Mouse (Mus musculus) MEL (cell line): Measurements from ENCODE around the gene Garem2. TPM values are rescaled to one million over a fixed set of nuclear protein-coding genes. Genes with fewer than 3 reads are reported as not detected.

Experiments
- DNase-seq: peaks from one replicate; pipeline ENCODE4 v3.0.0; 2011; ENCODE audit warnings: low read depth, low spot score
- H3K27ac ChIP-seq: 2 replicates; pipeline ENCODE4 v1.5.1; 2012; ENCODE audit warnings: low read depth, mild to moderate bottlenecking, control low read depth, low read length, moderate library complexity; ENCODE audit not compliant: control insufficient read depth
- H3K27me3 ChIP-seq, 2 experiments: fragments of 150-350 bp in 1 of 2; sonication (generic) in 1 of 2; 2 replicates each; pipeline ENCODE4 v1.6.1; 2012; ENCODE audit warnings: low read length in 2 of 2, mild to moderate bottlenecking in 2 of 2, improper control_type of control experiment in 1 of 2, moderate library complexity in 1 of 2; ENCODE audit not compliant: insufficient read depth in 2 of 2, control insufficient read depth in 1 of 2
- H3K36me3 ChIP-seq, 2 experiments: 2 replicates each; pipeline ENCODE4 v1.6.1; 2012 to 2014; ENCODE audit warnings: low read length in 2 of 2, improper control_type of control experiment in 1 of 2, inconsistent platforms in 1 of 2, mild to moderate bottlenecking in 1 of 2; ENCODE audit not compliant: insufficient read depth in 2 of 2, control insufficient read depth in 1 of 2
- H3K4me1 ChIP-seq, 2 experiments: fragments of 150-350 bp in 1 of 2; sonication (generic) in 1 of 2; 2 replicates each; pipeline ENCODE4 v1.6.1; 2012; ENCODE audit warnings: low read length in 2 of 2, improper control_type of control experiment in 1 of 2, mild to moderate bottlenecking in 1 of 2; ENCODE audit not compliant: insufficient read depth in 2 of 2, control insufficient read depth in 1 of 2
- H3K4me3 ChIP-seq, 2 experiments: fragments of 150-350 bp in 1 of 2; sonication (generic) in 1 of 2; 2 replicates each; pipeline ENCODE4 v1.5.1; 2012; ENCODE audit warnings: low read depth in 2 of 2, low read length in 2 of 2, mild to moderate bottlenecking in 2 of 2, moderate library complexity in 2 of 2, control low read depth in 1 of 2, improper control_type of control experiment in 1 of 2; ENCODE audit not compliant: control insufficient read depth in 1 of 2, insufficient read depth in 1 of 2
- H3K79me2 ChIP-seq: 2 replicates; pipeline ENCODE4 v1.6.1; 2012; ENCODE audit warnings: mild to moderate bottlenecking, low read length, moderate library complexity; ENCODE audit not compliant: control insufficient read depth, poor library complexity, insufficient read depth
- H3K9ac ChIP-seq: 2 replicates; pipeline ENCODE4 v1.6.1; 2012; ENCODE audit warnings: low read depth, mild to moderate bottlenecking, control low read depth, low read length, moderate library complexity; ENCODE audit not compliant: control insufficient read depth, poor library complexity, severe bottlenecking
- H3K9me3 ChIP-seq: fragments of 150-350 bp; sonication (generic); replicated peaks from 2 replicates; pipeline ENCODE4 v1.6.1; 2012; ENCODE audit warnings: mild to moderate bottlenecking, low read length, improper control_type of control experiment, moderate library complexity; ENCODE audit not compliant: insufficient read depth
- CHD1 ChIP-seq: IDR thresholded peaks from 2 replicates; pipeline ENCODE4 v1.6.1; 2012; ENCODE audit warnings: low read depth, mild to moderate bottlenecking, inconsistent platforms, low read length, improper control_type of control experiment
- CHD2 ChIP-seq: IDR thresholded peaks from 2 replicates; pipeline ENCODE4 v1.6.1; 2011; ENCODE audit warnings: low read length, improper control_type of control experiment
- CTCF ChIP-seq, 3 experiments: IDR thresholded peaks in 2 of 3; conservative IDR thresholded peaks in 1 of 3; 2 replicates each; pipeline ENCODE4 v1.5.1; 2011 to 2012; ENCODE audit warnings: low read length in 3 of 3, low read depth in 2 of 3, mild to moderate bottlenecking in 2 of 3, improper control_type of control experiment in 1 of 3, inconsistent platforms in 1 of 3, mixed read lengths in 1 of 3, moderate library complexity in 1 of 3; ENCODE audit not compliant: control insufficient read depth in 1 of 3, insufficient read depth in 1 of 3, poor library complexity in 1 of 3, severe bottlenecking in 1 of 3
- E2F4 ChIP-seq: IDR thresholded peaks from 2 replicates; pipeline ENCODE4 v1.6.1; 2011; ENCODE audit warnings: low read depth, low read length, improper control_type of control experiment, borderline replicate concordance
- ELF1 ChIP-seq: IDR thresholded peaks from 2 replicates; pipeline ENCODE4 v1.6.1; 2014; ENCODE audit warnings: low read depth, mild to moderate bottlenecking, inconsistent platforms, low read length, improper control_type of control experiment, moderate library complexity
- EP300 ChIP-seq, 2 experiments: IDR thresholded peaks; 2 replicates each; pipeline ENCODE4 v1.6.1; 2011; ENCODE audit warnings: improper control_type of control experiment in 2 of 2, low read length in 2 of 2, low read depth in 1 of 2, mild to moderate bottlenecking in 1 of 2
- GABPA ChIP-seq: IDR thresholded peaks from 2 replicates; pipeline ENCODE4 v1.6.1; 2012; ENCODE audit warnings: low read depth, mild to moderate bottlenecking, inconsistent platforms, low read length, improper control_type of control experiment, moderate library complexity
- GATA1 ChIP-seq: IDR thresholded peaks from 2 replicates; pipeline ENCODE4 v1.6.1; 2011; ENCODE audit warnings: low read depth, low read length, improper control_type of control experiment
- HCFC1 ChIP-seq: IDR thresholded peaks from 2 replicates; pipeline ENCODE4 v1.6.1; 2012; ENCODE audit warnings: low read depth, mild to moderate bottlenecking, inconsistent platforms, low read length, improper control_type of control experiment, moderate library complexity
- MAFK ChIP-seq: IDR thresholded peaks from 2 replicates; pipeline ENCODE4 v1.6.1; 2011; ENCODE audit warnings: low read depth, mild to moderate bottlenecking, low read length, improper control_type of control experiment, borderline replicate concordance
- MAX ChIP-seq: IDR thresholded peaks from 2 replicates; pipeline ENCODE4 v1.6.1; 2011; ENCODE audit warnings: low read length, improper control_type of control experiment
- MAZ ChIP-seq: IDR thresholded peaks from 2 replicates; pipeline ENCODE4 v1.6.1; 2012; ENCODE audit warnings: low read depth, mild to moderate bottlenecking, inconsistent platforms, low read length, improper control_type of control experiment
- MXI1 ChIP-seq: IDR thresholded peaks from 2 replicates; pipeline ENCODE4 v1.6.1; 2011; ENCODE audit warnings: mild to moderate bottlenecking, low read depth, low read length, improper control_type of control experiment
- MYC ChIP-seq: IDR thresholded peaks from 2 replicates; pipeline ENCODE4 v1.6.1; 2011; ENCODE audit warnings: low read depth, mild to moderate bottlenecking, low read length, improper control_type of control experiment, moderate library complexity
- NRF1 ChIP-seq: IDR thresholded peaks from 2 replicates; pipeline ENCODE4 v1.6.1; 2014; ENCODE audit warnings: low read depth, mild to moderate bottlenecking, inconsistent platforms, low read length, improper control_type of control experiment, moderate library complexity; ENCODE audit not compliant: poor library complexity, insufficient read depth, severe bottlenecking
- POLR2A ChIP-seq, 2 experiments: IDR thresholded peaks; 2 replicates each; pipeline ENCODE4 v1.6.1; 2011 to 2012; ENCODE audit warnings: low read length in 2 of 2, mild to moderate bottlenecking in 2 of 2, control low read depth in 1 of 2, improper control_type of control experiment in 1 of 2, low read depth in 1 of 2, moderate library complexity in 1 of 2; ENCODE audit not compliant: control insufficient read depth in 1 of 2, insufficient read depth in 1 of 2, poor library complexity in 1 of 2
- POLR2AphosphoS2 ChIP-seq: IDR thresholded peaks from 2 replicates; pipeline ENCODE4 v1.6.1; 2011; ENCODE audit warnings: low read length, improper control_type of control experiment
- RAD21 ChIP-seq: IDR thresholded peaks from 2 replicates; pipeline ENCODE4 v1.6.1; 2011; ENCODE audit warnings: mild to moderate bottlenecking, low read depth, low read length, improper control_type of control experiment
- SIN3A ChIP-seq: IDR thresholded peaks from 2 replicates; pipeline ENCODE4 v1.6.1; 2012; ENCODE audit warnings: low read length, improper control_type of control experiment, inconsistent platforms
- SMC3 ChIP-seq: IDR thresholded peaks from 2 replicates; pipeline ENCODE4 v1.6.1; 2011; ENCODE audit warnings: low read depth, low read length, improper control_type of control experiment
- TAL1 ChIP-seq: IDR thresholded peaks from 2 replicates; pipeline ENCODE4 v1.6.1; 2012; ENCODE audit warnings: mild to moderate bottlenecking, inconsistent platforms, low read length, moderate library complexity, mixed read lengths
- TBP ChIP-seq: IDR thresholded peaks from 2 replicates; pipeline ENCODE4 v1.8.0; 2011; ENCODE audit warnings: low read depth, low read length, improper control_type of control experiment
- UBTF ChIP-seq: IDR thresholded peaks from 2 replicates; pipeline ENCODE4 v1.6.1; 2012; ENCODE audit warnings: low read depth, mild to moderate bottlenecking, inconsistent platforms, low read length, improper control_type of control experiment, moderate library complexity, borderline replicate concordance; ENCODE audit not compliant: insufficient read depth
- USF1 ChIP-seq: IDR thresholded peaks from 2 replicates; pipeline ENCODE4 v1.6.1; 2014; ENCODE audit warnings: low read depth, mild to moderate bottlenecking, inconsistent platforms, low read length, improper control_type of control experiment, moderate library complexity
- USF2 ChIP-seq, 2 experiments: IDR thresholded peaks; 2 replicates each; pipeline ENCODE4 v1.6.1; 2011 to 2012; ENCODE audit warnings: improper control_type of control experiment in 2 of 2, low read length in 2 of 2, borderline replicate concordance in 1 of 2, inconsistent platforms in 1 of 2, low read depth in 1 of 2, mild to moderate bottlenecking in 1 of 2; ENCODE audit not compliant: insufficient read depth in 1 of 2
- ZC3H11A ChIP-seq: IDR thresholded peaks from 2 replicates; pipeline ENCODE4 v1.6.1; 2012; ENCODE audit warnings: low read depth, mild to moderate bottlenecking, inconsistent platforms, low read length, improper control_type of control experiment
- ZKSCAN1 ChIP-seq: IDR thresholded peaks from 2 replicates; pipeline ENCODE4 v1.6.1; 2012; ENCODE audit warnings: low read depth, mild to moderate bottlenecking, inconsistent platforms, low read length, improper control_type of control experiment, moderate library complexity
- ZMIZ1 ChIP-seq: IDR thresholded peaks from 2 replicates; pipeline ENCODE4 v1.6.1; 2012; ENCODE audit warnings: low read depth, mild to moderate bottlenecking, inconsistent platforms, low read length, improper control_type of control experiment, moderate library complexity
- ZNF384 ChIP-seq: IDR thresholded peaks from 2 replicates; pipeline ENCODE4 v1.6.1; 2012; ENCODE audit warnings: low read depth, mild to moderate bottlenecking, inconsistent platforms, low read length, improper control_type of control experiment
- polyA plus RNA-seq, 2 experiments: library from polyadenylated mRNA; stranded (reverse) in 1 of 2; unstranded in 1 of 2; fragments of >175 nt in 1 of 2; fragments of >200 nt in 1 of 2; gene quantifications; 2 replicates each; pipeline versions ENCODE4 v1.2.1 to v1.2.4; 2012; ENCODE audit warnings: low replicate concordance in 2 of 2, low read depth in 1 of 2; ENCODE audit not compliant: insufficient read length in 2 of 2, insufficient read depth in 1 of 2, missing spikeins in 1 of 2
- total RNA-seq: library from RNA; depleted of rRNA; stranded (reverse); fragments of 300-350 nt; gene quantifications from 2 replicates; pipeline ENCODE4 v1.2.3, GENCODE M21; 2012

The Garem2 gene
- total and polyA plus RNA-seq, 3 experiments: 0.04 TPM; not detected in 2

DNA sequence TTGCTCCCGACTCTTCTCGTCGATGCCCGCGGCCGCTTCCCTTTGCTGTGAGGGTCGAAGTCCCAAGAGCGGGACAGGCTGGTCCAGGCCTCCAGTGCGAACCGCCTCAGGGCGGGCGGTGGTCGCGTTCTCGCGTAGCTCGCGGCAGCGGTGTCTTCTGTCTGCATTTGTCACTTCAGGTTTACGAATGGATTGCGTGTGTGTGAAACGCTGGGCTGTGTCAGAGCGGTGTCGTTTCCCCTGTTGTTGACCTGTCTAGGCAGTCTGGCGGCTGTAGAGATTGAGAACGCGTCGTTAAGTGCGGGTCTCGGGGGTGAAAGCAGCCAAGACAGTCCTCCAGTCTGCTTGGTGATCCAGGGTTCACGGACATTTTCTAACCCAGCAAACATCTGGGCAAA is 50.4 kb downstream of the Garem2 start:
- H3K9me3 ChIP-seq: no peaks in the 10 kb centered on the region
- H3K27me3 ChIP-seq: no peaks in the 10 kb centered on the region
- no peak for DNase-seq

DNA sequence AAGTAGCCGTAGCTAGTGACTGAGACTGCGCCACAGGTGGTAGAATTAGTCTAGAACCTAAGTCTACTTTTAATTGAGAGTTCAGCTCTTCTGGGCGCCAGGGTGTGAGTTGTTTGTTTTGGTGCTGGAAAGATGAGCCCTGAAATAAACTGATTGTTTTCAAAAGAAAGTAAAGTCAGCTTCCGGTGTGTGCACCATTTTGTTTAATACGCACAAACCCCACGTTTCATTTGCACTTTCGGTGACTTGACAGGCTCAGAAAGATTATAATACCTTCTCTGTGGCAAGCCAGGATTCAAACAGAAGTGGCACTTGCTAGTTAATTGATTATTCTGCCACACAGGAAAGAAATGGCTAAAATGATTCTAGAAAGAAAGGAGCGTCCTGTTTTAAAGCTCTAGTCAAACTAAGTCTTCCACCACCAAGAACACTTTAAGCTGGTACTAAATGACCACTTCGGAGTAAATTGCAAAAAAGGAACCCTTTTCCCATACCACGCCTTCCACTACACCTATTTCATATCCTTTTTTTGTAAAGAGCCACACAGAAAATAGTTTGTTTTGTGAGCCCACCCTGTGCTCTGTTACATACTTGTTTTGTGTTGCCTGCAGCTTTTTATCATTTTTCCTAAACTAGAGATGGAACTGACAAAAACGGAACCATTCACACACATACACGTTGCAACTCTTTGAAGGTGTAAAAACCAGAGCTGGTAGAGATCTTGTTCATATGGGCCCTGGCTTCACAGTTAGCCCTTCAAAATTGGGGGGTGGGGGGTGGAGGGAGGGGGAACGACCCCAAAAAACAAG is 51.1 kb downstream of the Garem2 start:
- Histone ChIP-seq H3K27ac (peak overlapping the region; percentile 91), H3K4me3 (peak overlapping the region; percentile 68 to 88), H3K27me3 (no peaks in the 10 kb centered on the region), H3K4me1 (peaks cover 7 to 11% of the 10 kb centered on the region in 2 experiments), H3K9ac (peak overlapping the region; percentile 92), H3K36me3 (peaks cover 0 to 33% of the 10 kb centered on the region in 2 experiments; a peak in 2 of 4 replicates), H3K9me3 (no peaks in the 10 kb centered on the region), H3K79me2 (peaks cover 61% of the 10 kb centered on the region)
- peak; percentile 80 for DNase-seq
- TF ChIP-seq TAL1 (no peak), ZKSCAN1 (no peak), HCFC1 (peak; percentile 16; the same call in 1 of the 2 replicates), CHD2 (no peak), MXI1 (peak; percentile 76), EP300 (IDR thresholded peaks at IDR 0.05; ENCODE audit: low read depth in 1 of 2, low read length in 2 of 2) (no peak; a peak in 1 of 4 replicates), MAFK (no peak), SMC3 (no peak), ZC3H11A (no peak), SIN3A (peak; percentile 87), USF1 (no peak), GATA1 (no peak), ZMIZ1 (no peak; the same call in 1 of the 2 replicates), MAX (no peak; the same call in 1 of the 2 replicates), RAD21 (no peak), GABPA (no peak), MAZ (no peak), USF2 (IDR thresholded peaks at IDR 0.05; ENCODE audit: borderline replicate concordance in 1 of 2, insufficient read depth in 1 of 2, low read depth in 1 of 2, low read length in 2 of 2) (no peak), CHD1 (peak; percentile 97), MYC (0 out of 2 replicates have a peak, but pooled peaks have one; percentile 49), POLR2AphosphoS2 (no peak), TBP (peak; percentile 44; the same call in 1 of the 2 replicates), NRF1 (peak; percentile 40; the same call in 1 of the 2 replicates), E2F4 (0 out of 2 replicates have a peak, but pooled peaks have one; percentile 6), CTCF (IDR thresholded peaks at IDR 0.05 in 2 of 3, conservative IDR thresholded peaks at IDR 0.05 in 1 of 3; ENCODE audit: control insufficient read depth in 1 of 3, insufficient read depth in 1 of 3, low read depth in 2 of 3, low read length in 3 of 3, poor library complexity in 1 of 3, severe bottlenecking in 1 of 3) (no peak), UBTF (no peak), ELF1 (0 out of 2 replicates have a peak, but pooled peaks have one; percentile 19)

More for the DNA sequence above, 50.4 kb downstream of the Garem2 start:
- H3K36me3 ChIP-seq: peaks cover 0 to 33% of the 10 kb centered on the region in 2 experiments; a peak in 2 of 4 replicates
- H3K79me2 ChIP-seq: peaks cover 55% of the 10 kb centered on the region
- peak overlapping the region; percentile 68 to 88 for H3K4me3 ChIP-seq
- TF ChIP-seq ZMIZ1 (peak; percentile 13), TBP (no peak), POLR2A (IDR thresholded peaks at IDR 0.05; ENCODE audit: control insufficient read depth in 1 of 2, insufficient read depth in 1 of 2, low read depth in 1 of 2, low read length in 2 of 2, poor library complexity in 1 of 2) (peak in 1 of 2 experiments; percentile 23; a peak in 1 of 4 replicates), ZNF384 (no peak), EP300 (IDR thresholded peaks at IDR 0.05; ENCODE audit: low read depth in 1 of 2, low read length in 2 of 2) (0 out of 4 replicates have a peak, but pooled peaks of 1 of the 2 experiments have one; percentile 2)
- peaks cover 7 to 11% of the 10 kb centered on the region in 2 experiments for H3K4me1 ChIP-seq
- H3K27ac ChIP-seq: peak overlapping the region; percentile 91
- H3K9ac ChIP-seq: peak overlapping the region; percentile 92
